Mouse (Mus musculus) liver, embryonic 16.5 days (tissue): ENCODE results near the gene Msh5. TPM values are rescaled to one million over a fixed set of nuclear protein-coding genes. Genes with fewer than 3 reads are reported as not detected.
A peak's percentile ranks its signal among the peaks of the same experiment; 100 is the strongest.

ENCODE experiments used
- ATAC-seq: fragments of 200-750 bp; cut with Nextera tagmentation; 2 replicates; pipeline ENCODE4 v1.8.0; 2017; ENCODE audit warnings: low read depth, mild to moderate bottlenecking, moderate number of reproducible peaks, moderate library complexity
- H3K27ac ChIP-seq: fragments of 300-500 bp; sonication (generic); 2 replicates; pipeline ENCODE4 v1.5.1; 2014; ENCODE audit warnings: mild to moderate bottlenecking, low read length
- H3K27me3 ChIP-seq: fragments of 300-500 bp; sonication (generic); 2 replicates; pipeline ENCODE4 v1.6.1; 2014; ENCODE audit warnings: low read depth, low read length, mixed read lengths; ENCODE audit not compliant: control insufficient read depth, insufficient read depth
- H3K36me3 ChIP-seq: fragments of 300-500 bp; sonication (generic); 2 replicates; pipeline ENCODE4 v1.6.1; 2014; ENCODE audit warnings: mild to moderate bottlenecking; ENCODE audit not compliant: control insufficient read depth, insufficient read depth
- H3K4me1 ChIP-seq: fragments of 300-500 bp; sonication (generic); 2 replicates; pipeline ENCODE4 v1.6.1; 2014; ENCODE audit warnings: low read depth, low read length, mixed read lengths; ENCODE audit not compliant: control insufficient read depth
- H3K4me2 ChIP-seq: fragments of 300-500 bp; sonication (generic); 2 replicates; pipeline ENCODE4 v1.6.1; 2014; ENCODE audit warnings: low read depth, low read length, mixed read lengths
- H3K4me3 ChIP-seq: fragments of 300-500 bp; sonication (generic); 2 replicates; pipeline ENCODE4 v1.5.1; 2014; ENCODE audit warnings: low read depth, mild to moderate bottlenecking, low read length
- H3K9ac ChIP-seq: fragments of 300-500 bp; sonication (generic); 2 replicates; pipeline ENCODE4 v1.6.1; 2014; ENCODE audit warnings: low read depth, low read length
- H3K9me3 ChIP-seq: fragments of 300-500 bp; sonication (generic); replicated peaks from 2 replicates; pipeline ENCODE4 v1.6.1; 2016; ENCODE audit warnings: low read length; ENCODE audit not compliant: control insufficient read depth
- WGBS: fragments of 180-500 bp; shearing (Covaris S2); extraction: QIAGEN DNeasy Blood & Tissue Kit; methylation state at CpG from one replicate; pipeline ENCODE4 v1.1.7; 2014; ENCODE audit not compliant: insufficient replicate concordance; 5-methylcytosine and 5-hydroxymethylcytosine counted together
- polyA plus RNA-seq: library from polyadenylated mRNA; unstranded; fragments of >200 nt; fragmentation: Nextera tagmentation; extraction: Ambion mirVana; gene quantifications from 2 replicates; pipeline ENCODE4 v1.2.1, GENCODE M21; 2015

The Msh5 gene
- 4.2 and 4.6 TPM in 2 replicates for polyA plus RNA-seq

DNA sequence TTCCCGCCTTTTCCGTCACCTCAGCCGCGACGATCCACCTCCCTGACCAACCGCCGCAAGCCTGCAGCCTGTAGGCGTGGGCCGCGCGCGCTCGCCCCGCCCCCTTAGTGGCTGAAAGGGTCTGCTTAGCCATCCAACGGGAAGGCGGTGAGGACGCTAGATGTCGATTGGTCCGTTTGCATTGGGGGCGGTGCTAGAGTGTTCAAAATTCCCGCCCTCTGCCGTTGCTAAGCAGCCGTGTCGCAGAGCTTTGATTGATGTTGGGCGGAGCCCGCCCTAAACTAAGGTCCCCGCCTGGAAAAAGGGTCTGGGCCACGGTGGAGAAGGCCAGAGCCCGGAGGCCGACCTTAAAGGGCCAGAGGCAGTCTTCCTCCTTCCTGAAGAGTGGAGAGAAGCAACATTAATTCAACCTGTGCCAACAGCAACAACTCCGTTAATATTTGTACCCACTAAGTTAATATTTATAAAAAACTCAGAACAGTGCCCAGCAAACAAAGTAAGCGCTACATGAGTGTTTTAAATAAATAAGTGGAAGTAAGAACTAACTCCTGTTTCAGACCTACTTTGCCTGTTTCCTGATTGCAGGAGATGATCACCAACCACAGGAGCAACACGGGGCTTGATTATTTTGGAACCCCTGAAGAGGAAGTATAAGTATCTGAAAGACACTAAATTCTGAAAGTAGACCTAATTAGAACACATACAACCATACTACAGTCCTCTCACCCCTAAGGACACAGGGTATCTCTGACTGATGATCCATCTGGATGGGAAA is at the start of gene Msh5:
Msh5 (minus strand) TSS at position 65 of the 775 bp plus-strand sequence.
- 1% methylated on average over 33 of the region's 33 CpGs for WGBS
- Histone ChIP-seq H3K4me2 (peak within 1 kb of the TSS; percentile 99), H3K9ac (peak within 1 kb of the TSS; percentile 93), H3K27ac (peak within 1 kb of the TSS; percentile 93), H3K4me1 (peaks cover 69% of the 10 kb centered on the region), H3K36me3 (no peaks in the 10 kb centered on the region), H3K27me3 (no peaks in the 10 kb centered on the region), H3K9me3 (no peaks in the 10 kb centered on the region), H3K4me3 (peak within 1 kb of the TSS; percentile 76)
- ATAC-seq, result peak; percentile 89

DNA sequence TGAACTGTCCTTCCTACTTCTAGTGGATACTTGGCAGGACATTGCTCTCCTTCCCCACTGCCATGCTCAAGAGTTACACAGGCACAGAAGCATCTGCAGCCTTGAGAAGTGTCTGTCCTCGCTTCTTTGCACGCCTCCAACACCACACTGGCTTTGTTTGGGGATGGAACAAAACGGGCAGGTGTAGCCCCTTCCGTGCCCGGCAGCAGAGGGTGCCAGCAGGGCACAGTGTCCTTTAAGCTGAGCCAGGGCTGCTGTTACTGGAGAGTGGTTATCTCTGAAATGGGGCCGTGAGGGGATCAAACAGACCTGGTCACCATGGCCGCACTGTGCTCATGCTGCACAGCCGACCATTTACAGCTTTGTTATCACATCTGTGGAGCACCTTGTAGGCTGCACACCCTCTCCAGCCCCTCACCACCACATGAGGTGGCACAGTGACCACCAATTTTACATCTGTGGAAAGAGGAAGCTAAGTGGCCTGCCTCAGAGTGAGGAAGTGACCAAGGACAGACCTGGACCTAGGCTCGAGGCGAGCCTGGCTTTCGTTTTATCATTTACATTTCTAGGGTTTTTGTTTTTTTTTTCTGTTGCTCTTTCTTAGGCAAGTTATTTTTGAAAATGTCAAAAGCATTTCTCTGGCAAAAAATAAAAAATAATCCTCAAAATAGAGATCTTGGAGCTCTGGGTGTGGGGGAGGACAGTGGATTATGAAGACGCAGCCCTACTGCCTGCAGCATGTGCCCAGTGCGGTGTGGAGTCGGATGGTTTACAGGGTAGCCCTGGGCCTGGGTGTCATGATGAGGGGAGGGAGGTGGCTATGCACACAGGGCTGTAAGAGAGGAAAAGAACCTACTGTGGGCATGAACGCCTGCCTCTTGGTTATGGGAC is 48.2 kb upstream of the Msh5 start:
- Histone ChIP-seq H3K27me3 (no peaks in the 10 kb centered on the region), H3K9me3 (no peaks in the 10 kb centered on the region), H3K4me3 (no peak overlapping the region), H3K27ac (no peak overlapping the region), H3K9ac (no peak overlapping the region), H3K4me2 (no peak overlapping the region), H3K4me1 (peaks cover 11% of the 10 kb centered on the region), H3K36me3 (peaks cover 53% of the 10 kb centered on the region)
- 82% methylated on average over 15 of the region's 15 CpGs for WGBS
- ATAC-seq, result no peak

DNA sequence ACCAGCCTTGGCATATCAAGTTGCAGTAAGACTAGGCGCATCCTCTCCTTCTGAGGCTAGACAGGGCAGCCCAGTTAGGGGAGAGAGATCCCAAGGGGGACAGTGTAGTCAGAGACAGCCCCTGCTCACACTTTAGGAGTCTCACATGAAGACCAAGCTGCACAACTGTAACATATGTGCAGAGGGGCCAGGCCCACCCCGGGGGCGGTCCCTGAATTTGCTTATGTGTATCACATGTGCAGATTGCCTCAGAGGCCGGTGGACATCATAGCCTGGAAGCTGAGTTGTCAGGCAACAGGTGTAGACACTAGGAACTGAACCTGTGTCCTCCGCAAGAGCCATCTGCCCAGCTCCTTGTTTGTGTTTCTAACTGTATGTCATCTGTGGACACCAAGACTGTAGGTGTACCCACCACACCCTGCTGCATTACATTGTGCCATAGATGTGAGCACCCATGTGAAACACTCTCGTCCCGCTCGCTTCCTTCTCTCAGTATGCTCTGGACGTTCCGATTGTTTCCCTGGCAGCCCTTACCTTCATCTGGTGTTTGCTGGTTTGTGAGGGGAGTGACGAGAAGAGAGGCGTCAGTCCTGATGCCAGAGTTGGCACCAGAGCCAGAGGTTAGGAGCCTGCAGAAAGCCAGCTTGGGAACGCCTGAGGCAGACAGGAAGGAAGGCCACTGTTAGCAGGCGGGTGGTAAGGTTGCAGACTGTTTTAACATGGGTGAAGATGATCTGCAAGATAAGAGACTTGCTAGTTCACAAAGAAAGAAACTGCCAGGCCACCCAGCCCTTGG is 46.1 kb upstream of the Msh5 start:
- H3K9me3 ChIP-seq, result no peaks in the 10 kb centered on the region
- H3K4me1 ChIP-seq, result peaks cover 11% of the 10 kb centered on the region
- no peak overlapping the region for H3K27ac ChIP-seq
- WGBS, result 79% methylated on average over 14 of the region's 14 CpGs
- ATAC-seq, result no peak
- H3K4me2 ChIP-seq, result no peak overlapping the region
- H3K9ac ChIP-seq, result no peak overlapping the region
- H3K36me3 ChIP-seq, result peaks cover 41% of the 10 kb centered on the region
- H3K27me3 ChIP-seq, result no peaks in the 10 kb centered on the region
- H3K4me3 ChIP-seq, result no peak overlapping the region

DNA sequence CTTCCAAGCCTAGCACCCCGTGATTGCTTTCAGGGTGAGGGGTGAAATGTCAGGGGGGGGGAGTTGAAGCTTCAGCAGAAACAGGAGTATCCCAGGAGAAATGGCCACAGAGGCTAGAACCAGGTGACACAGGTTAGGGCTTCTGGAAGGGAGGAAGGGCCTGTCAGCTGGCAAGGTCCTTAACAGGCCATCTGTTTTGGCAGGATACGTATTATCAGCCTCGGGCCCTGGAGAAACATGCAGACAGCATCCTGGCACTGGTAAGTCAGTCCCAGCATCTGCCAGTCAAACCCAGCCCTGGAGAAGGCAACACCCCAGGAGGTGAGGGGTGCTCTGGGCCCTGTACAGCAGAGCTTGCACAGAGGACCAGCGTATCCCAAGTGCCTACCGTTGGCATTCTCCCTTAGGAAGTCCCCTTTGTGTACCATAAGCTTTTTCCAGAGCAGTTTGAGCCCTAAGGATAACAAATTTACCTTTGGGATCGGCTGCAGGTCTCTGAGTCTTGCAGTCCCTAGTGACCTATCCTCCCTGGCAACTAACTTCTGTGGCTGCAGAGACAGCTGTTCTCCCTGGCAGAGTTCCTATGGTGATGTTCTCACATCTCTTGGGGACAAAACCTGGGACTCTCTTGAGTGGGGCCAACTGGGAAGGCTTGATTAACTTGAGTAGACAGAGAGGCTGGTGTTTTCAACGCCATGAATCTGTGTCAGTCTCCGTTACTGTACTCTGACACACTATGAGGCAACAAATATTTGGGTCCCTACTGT is 43.8 kb upstream of the Msh5 start:
- Histone ChIP-seq H3K4me1 (peaks cover 14% of the 10 kb centered on the region), H3K9me3 (no peaks in the 10 kb centered on the region), H3K27ac (peak overlapping the region; percentile 95), H3K9ac (peak overlapping the region; percentile 94), H3K4me3 (peak overlapping the region; percentile 78), H3K36me3 (peaks cover 25% of the 10 kb centered on the region), H3K4me2 (peak overlapping the region; percentile 66), H3K27me3 (no peaks in the 10 kb centered on the region)
- 60% methylated on average over 8 of the region's 8 CpGs for WGBS
- ATAC-seq, result peak; percentile 39

DNA sequence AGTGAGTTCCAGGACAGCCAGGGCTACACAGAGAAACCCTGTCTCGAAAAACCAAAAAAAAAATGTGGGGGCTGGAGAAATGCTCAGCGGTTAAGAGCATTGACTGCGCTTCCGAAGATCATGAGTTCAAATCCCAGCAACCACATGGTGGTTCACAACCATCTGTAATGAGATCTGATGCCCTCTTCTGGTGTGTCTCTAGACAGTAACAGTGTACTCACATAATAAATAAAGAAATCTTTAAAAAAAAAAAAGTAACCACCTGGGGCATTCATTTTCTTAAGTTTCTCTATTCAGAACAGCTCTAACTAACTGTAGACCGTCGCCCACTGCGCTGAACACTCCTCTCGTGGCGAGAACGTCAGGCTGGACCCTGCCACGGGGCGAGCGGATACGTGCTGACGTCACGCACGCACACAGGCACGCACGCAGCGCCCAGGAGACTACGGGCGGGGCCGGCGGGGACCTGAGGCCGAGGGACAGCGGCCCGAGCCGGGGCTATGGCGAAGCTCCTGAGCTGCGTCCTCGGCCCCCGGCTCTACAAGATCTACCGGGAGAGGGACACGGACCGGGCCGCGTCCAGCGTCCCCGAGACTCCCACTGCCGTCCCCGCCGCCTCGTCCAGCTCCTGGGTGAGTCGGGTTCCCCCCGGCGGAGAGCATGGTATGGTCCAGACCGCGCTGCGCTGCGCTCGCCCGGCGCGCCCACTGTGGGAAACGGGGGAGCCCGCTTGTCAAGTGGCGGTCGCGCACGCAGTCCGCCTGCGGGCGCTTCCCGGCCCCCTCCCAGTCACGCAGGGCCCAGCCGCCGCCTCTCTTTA is 42.5 kb upstream of the Msh5 start, which contains the start of gene Abhd16a:
Abhd16a (plus strand) TSS at position 439 of the 820 bp plus-strand sequence.
- H3K27ac ChIP-seq, result peak within 1 kb of the TSS; percentile 95

DNA sequence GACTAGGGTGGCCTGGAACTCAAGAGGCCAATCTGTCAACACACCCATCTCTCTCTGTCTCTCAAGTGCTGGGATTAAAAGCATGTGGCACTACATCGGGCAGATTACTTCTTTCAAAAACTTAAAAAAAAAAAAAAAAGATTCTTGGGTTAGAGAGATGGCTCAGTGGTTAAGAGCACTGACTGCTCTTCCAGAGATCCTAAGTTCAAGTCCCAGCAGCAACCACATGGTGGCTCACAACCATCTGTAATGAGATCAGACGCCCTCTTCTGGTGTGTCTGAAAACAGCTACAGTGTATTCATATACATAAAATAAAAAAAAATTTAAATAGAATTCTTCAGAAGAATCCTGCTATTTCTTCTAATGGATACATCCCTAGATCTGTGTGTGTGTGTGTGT is 41.6 kb upstream of the Msh5 start:
- WGBS, result 30% methylated on average over 2 of the region's 2 CpGs
- peaks cover 14% of the 10 kb centered on the region for H3K4me1 ChIP-seq

More for the DNA sequence above, 42.5 kb upstream of the Msh5 start, which contains the start of gene Abhd16a:
- H3K4me2 ChIP-seq, result peak within 1 kb of the TSS; percentile 66
- H3K27me3 ChIP-seq, result no peaks in the 10 kb centered on the region
- peaks cover 14% of the 10 kb centered on the region for H3K36me3 ChIP-seq
- H3K9ac ChIP-seq, result peak within 1 kb of the TSS; percentile 94
- peak; percentile 97 for ATAC-seq
- peak within 1 kb of the TSS; percentile 78 for H3K4me3 ChIP-seq
- 2% methylated on average over 65 of the region's 67 CpGs for WGBS
- peaks cover 14% of the 10 kb centered on the region for H3K4me1 ChIP-seq
- H3K9me3 ChIP-seq, result no peaks in the 10 kb centered on the region

DNA sequence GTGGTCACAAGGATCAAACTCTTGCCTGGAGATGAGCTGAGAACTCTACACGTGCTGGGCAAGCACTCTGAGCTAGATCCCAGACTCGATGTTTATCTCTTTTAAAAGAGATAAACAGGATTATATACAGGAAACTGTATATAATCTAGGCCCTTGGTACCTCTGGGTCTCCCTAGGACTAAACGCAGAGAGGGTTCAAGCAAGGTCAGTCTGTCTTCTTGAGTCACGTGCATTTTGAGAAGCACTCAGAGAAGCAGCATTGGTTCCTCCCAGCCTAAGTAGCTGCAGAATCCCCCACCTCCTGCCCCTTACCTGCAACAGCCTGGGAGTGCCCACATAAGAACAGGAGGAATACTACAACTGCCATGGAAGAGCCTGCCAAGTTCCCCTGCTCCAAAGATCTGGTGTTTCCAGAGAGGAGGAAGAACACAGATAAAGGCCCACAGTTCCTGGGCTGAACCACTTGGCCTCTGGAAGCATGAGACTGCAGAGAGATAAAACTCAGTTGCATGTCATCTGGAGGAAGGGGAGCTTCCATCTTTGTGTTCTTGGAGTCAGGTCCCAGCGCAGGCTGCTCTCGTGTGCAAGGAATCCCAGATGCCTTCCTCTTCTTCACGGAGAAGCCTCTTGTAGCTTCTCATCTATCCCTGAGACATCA is 38.8 kb upstream of the Msh5 start, which contains the start of gene Ly6g6f:
Ly6g6f (minus strand) TSS at position 403 of the 658 bp plus-strand sequence.
- no peak within 1 kb of the TSS for H3K4me3 ChIP-seq
- no peaks in the 10 kb centered on the region for H3K9me3 ChIP-seq
- no peaks in the 10 kb centered on the region for H3K27me3 ChIP-seq
- no peak within 1 kb of the TSS for H3K27ac ChIP-seq
- 35% methylated on average over 7 of the region's 7 CpGs for WGBS
- no peaks in the 10 kb centered on the region for H3K36me3 ChIP-seq
- peaks cover 12% of the 10 kb centered on the region for H3K4me1 ChIP-seq
- H3K9ac ChIP-seq, result no peak within 1 kb of the TSS
- no peak within 1 kb of the TSS for H3K4me2 ChIP-seq
- no peak for ATAC-seq

More for the DNA sequence above, 41.6 kb upstream of the Msh5 start:
- ATAC-seq, result no peak
- no peaks in the 10 kb centered on the region for H3K9me3 ChIP-seq
- H3K9ac ChIP-seq, result no peak overlapping the region
- H3K27ac ChIP-seq, result no peak overlapping the region
- H3K4me3 ChIP-seq, result no peak overlapping the region
- no peak overlapping the region for H3K4me2 ChIP-seq
- no peaks in the 10 kb centered on the region for H3K27me3 ChIP-seq
- peaks cover 14% of the 10 kb centered on the region for H3K36me3 ChIP-seq
